Mouse (Mus musculus) myocyte (in vitro differentiated cells): Measurements from ENCODE around the gene Elp5.

Experiments used
- E2F4 ChIP-seq: IDR thresholded peaks from one replicate; pipeline ENCODE4 v1.6.1; 2011; ENCODE audit warnings: mild to moderate bottlenecking, control low read depth, moderate library complexity; ENCODE audit not compliant: insufficient read depth
- MAX ChIP-seq: IDR thresholded peaks from one replicate; pipeline ENCODE4 v1.6.1; 2011; ENCODE audit warnings: low read depth, mild to moderate bottlenecking, control low read depth
- POLR2A ChIP-seq: IDR thresholded peaks from one replicate; pipeline ENCODE4 v1.6.1; 2011; ENCODE audit warnings: low read depth, mild to moderate bottlenecking, control low read depth, moderate library complexity; ENCODE audit not compliant: insufficient read length
- POLR2AphosphoS2 ChIP-seq: IDR thresholded peaks from one replicate; pipeline ENCODE4 v1.6.1; 2011; ENCODE audit warnings: low read depth, control low read depth; ENCODE audit not compliant: insufficient read length
- USF1 ChIP-seq: IDR thresholded peaks from one replicate; pipeline ENCODE4 v1.6.1; 2011; ENCODE audit warnings: low read depth, mild to moderate bottlenecking, control low read depth, moderate library complexity

DNA sequence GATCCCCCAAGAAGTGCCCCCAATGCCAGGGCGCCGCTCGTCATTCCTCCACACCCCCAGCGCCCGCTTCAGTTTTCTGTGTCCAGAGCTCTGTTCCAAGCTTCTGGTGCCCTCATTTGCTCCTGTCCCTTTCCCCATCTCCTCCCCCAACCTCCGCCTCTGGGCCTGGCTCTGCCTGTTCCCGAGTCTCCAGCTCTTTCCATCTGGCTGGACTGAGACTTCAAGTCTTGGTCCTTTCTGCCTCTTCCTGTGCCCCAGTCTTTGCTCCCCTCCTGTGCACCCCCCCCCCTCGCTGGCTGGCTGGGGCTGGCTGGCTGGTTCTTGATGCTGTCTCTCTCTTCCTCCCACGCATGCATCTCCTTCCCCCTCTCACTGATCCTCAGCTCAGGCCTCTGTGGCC, 45.1 kb upstream of the Elp5 start:
- TF ChIP-seq E2F4: no peak
- no peak for TF ChIP-seq POLR2AphosphoS2
- TF ChIP-seq USF1: no peak
- no peak for TF ChIP-seq POLR2A
- TF ChIP-seq MAX: no peak
